Mouse (Mus musculus): Measurements from ENCODE around the gene Cdkal1.

- no peak for TF ChIP-seq CTCF (IDR thresholded peaks at IDR 0.05; ENCODE audit: low read depth)
- TF ChIP-seq EP300 (optimal IDR thresholded peaks at IDR 0.05): no peak
Measured at GRCm38 (mm10) chr13:29679479-29680186, 175.8 kb downstream of the Cdkal1 start.
